Mouse (Mus musculus) small intestine, adult 2 months (tissue): Measurements from ENCODE around the gene N4bp3. TPM values are rescaled to one million over a fixed set of nuclear protein-coding genes. Genes with fewer than 3 reads are reported as not detected.

ENCODE experiments used
- H3K27ac ChIP-seq: fragments of 200-500 bp; 2 replicates; pipeline ENCODE4 v1.5.1; 2012; ENCODE audit warnings: low read depth, low read length, control low read depth, inconsistent platforms; ENCODE audit not compliant: insufficient read depth
- H3K27me3 ChIP-seq: fragments of 200-500 bp; 2 replicates; pipeline ENCODE4 v1.6.1; 2012; ENCODE audit warnings: mild to moderate bottlenecking, moderate library complexity, low read length, inconsistent platforms; ENCODE audit not compliant: control insufficient read depth, insufficient read depth
- H3K36me3 ChIP-seq: fragments of 200-500 bp; 2 replicates; pipeline ENCODE4 v1.6.1; 2012; ENCODE audit warnings: mild to moderate bottlenecking, low read length, control low read depth, inconsistent platforms; ENCODE audit not compliant: control insufficient read depth, insufficient read depth
- H3K4me1 ChIP-seq: fragments of 200-500 bp; 2 replicates; pipeline ENCODE4 v1.6.1; 2012; ENCODE audit warnings: low read length, inconsistent platforms, mixed read lengths; ENCODE audit not compliant: control insufficient read depth, insufficient read depth, insufficient read length
- H3K4me3 ChIP-seq: fragments of 200-500 bp; 2 replicates; pipeline ENCODE4 v1.5.1; 2012; ENCODE audit warnings: low read depth, mild to moderate bottlenecking, control low read depth, inconsistent platforms, low read length, moderate library complexity
- CTCF ChIP-seq: fragments of 200-500 bp; IDR thresholded peaks from 2 replicates; pipeline ENCODE4 v1.5.1; 2012; ENCODE audit warnings: low read depth, mild to moderate bottlenecking, control low read depth, inconsistent platforms, low read length, moderate library complexity, mixed read lengths; ENCODE audit not compliant: insufficient replicate concordance, insufficient read length; ENCODE audit errors: extremely low read depth
- POLR2A ChIP-seq: fragments of 200-500 bp; IDR thresholded peaks from 2 replicates; pipeline ENCODE4 v1.6.1; 2012; ENCODE audit warnings: low read depth, mild to moderate bottlenecking, control low read depth, inconsistent platforms, low read length, moderate library complexity
- WGBS: fragments of 180-500 bp; shearing (Covaris S2); methylation state at CpG from one replicate; pipeline ENCODE4 v1.1.7; 2018; 5-methylcytosine and 5-hydroxymethylcytosine counted together
- polyA plus RNA-seq: library from polyadenylated mRNA; depleted of rRNA; stranded (reverse); fragments of >200 nt; gene quantifications from 2 replicates; pipeline ENCODE4 v1.2.3, GENCODE M21; 2012

The N4bp3 gene
- polyA plus RNA-seq, 1 experiment: 5.0 TPM

DNA sequence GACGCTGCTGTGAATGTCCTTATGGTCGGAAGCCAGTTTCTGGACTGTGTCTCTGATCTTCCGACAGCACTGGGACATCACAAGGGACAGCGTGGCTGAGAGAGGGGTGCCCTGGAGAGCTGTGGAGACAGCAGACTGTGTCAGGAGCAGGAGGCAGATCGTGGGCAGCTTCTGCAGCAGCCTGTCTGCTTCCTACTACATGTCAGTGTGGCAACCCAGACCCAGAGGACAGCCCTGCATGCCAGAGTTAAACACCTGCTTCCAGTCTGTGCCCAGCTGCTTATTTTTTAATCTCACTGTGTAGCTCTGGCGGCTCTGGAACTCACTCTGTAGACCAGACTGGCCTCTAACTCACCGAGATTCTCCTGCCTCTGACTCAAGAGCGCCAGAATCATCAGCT is 22.7 kb downstream of the N4bp3 start:
- 89% methylated on average over 8 of the region's 8 CpGs for WGBS
- H3K27ac ChIP-seq: no peak overlapping the region
- no peak overlapping the region for H3K4me3 ChIP-seq
- H3K27me3 ChIP-seq: no peaks in the 10 kb centered on the region
- H3K4me1 ChIP-seq: 0 out of 2 replicates have a peak, but pooled peaks cover 2% of the 10 kb centered on the region
- H3K36me3 ChIP-seq: peaks cover 54% of the 10 kb centered on the region
- no peak for TF ChIP-seq POLR2A
- no peak for TF ChIP-seq CTCF

- Histone ChIP-seq H3K4me3 (no peak overlapping the region), H3K27me3 (no peaks in the 10 kb centered on the region), H3K4me1 (no peaks in the 10 kb centered on the region), H3K27ac (no peak overlapping the region), H3K36me3 (peaks cover 57% of the 10 kb centered on the region)
- 89% methylated on average over 9 of the region's 9 CpGs for WGBS
- TF ChIP-seq CTCF: no peak
Measured at GRCm38 (mm10) chr11:51627425-51627824, 23.2 kb downstream of the N4bp3 start.

DNA sequence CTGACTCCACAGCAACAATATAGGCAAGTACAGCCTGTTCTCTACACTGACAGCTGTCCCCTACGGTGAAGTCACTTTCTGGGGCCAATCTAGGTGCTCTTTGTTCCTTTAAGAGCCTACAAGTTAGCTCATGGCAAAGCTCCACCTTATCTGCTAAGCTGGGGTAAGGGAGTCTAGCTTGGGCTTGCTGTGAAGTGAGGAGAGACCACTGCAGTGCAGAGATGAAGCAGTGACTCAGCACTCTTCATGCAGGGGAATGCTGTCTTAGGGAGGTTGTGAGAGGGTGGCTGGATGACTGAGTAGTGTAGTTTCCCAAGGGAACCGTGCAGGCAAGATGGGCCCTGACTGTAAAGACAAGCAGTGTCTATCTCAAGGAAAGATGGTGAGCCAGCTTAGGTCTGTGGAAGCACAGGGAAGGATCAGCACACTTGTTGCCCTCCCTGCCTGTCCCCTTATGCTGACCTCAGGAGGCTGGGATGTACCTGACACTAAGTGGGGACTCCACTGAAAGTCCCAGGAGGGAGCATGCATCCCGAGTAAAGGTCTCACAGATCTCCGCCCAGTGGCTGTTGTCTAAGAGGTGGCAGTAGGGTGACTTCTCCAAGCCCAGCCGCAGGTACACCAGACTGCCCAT is 25.3 kb downstream of the N4bp3 start:
- Histone ChIP-seq H3K4me3 (no peak overlapping the region), H3K36me3 (peaks cover 60% of the 10 kb centered on the region), H3K27ac (no peak overlapping the region), H3K4me1 (0 out of 2 replicates have a peak, but pooled peaks cover 3% of the 10 kb centered on the region), H3K27me3 (no peaks in the 10 kb centered on the region)
- TF ChIP-seq POLR2A (no peak), CTCF (no peak)
- 69% methylated on average over 5 of the region's 5 CpGs for WGBS

GRCm38 (mm10) chr11:51622971-51623491 is 27.6 kb downstream of the N4bp3 start:
- no peak for TF ChIP-seq POLR2A
- TF ChIP-seq CTCF: no peak
- H3K4me1 ChIP-seq: peaks cover 5% of the 10 kb centered on the region; the same call in 1 of the 2 replicates
- WGBS: 72% methylated on average over 7 of the region's 7 CpGs
- peaks cover 53% of the 10 kb centered on the region for H3K36me3 ChIP-seq
- no peaks in the 10 kb centered on the region for H3K27me3 ChIP-seq
- H3K27ac ChIP-seq: no peak overlapping the region
- H3K4me3 ChIP-seq: no peak overlapping the region

DNA sequence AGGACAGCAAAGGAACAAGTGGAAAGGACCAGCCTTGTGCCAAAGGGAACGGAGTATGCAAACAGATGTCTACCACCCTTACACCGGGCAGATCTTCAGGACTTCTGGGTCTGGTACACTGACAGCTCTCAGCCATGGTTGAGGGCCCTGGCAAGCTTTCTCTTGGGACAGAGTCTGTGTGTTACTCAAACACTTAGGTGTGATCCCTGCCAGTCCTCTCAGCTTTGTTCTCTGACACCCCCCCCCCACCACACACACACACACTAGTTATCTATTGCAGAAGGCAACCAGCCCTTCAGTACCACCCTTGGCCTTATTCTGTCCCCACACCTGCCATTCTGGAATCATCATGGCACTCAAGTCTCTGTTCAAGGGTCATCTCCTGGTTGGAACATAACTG is 28.9 kb downstream of the N4bp3 start:
- Histone ChIP-seq H3K36me3 (peaks cover 40% of the 10 kb centered on the region), H3K4me3 (no peak overlapping the region), H3K4me1 (peaks cover 5% of the 10 kb centered on the region; the same call in 1 of the 2 replicates), H3K27ac (no peak overlapping the region), H3K27me3 (no peaks in the 10 kb centered on the region)
- TF ChIP-seq CTCF: no peak
- no peak for TF ChIP-seq POLR2A
- WGBS: 83% methylated on average over 2 of the region's 2 CpGs

DNA sequence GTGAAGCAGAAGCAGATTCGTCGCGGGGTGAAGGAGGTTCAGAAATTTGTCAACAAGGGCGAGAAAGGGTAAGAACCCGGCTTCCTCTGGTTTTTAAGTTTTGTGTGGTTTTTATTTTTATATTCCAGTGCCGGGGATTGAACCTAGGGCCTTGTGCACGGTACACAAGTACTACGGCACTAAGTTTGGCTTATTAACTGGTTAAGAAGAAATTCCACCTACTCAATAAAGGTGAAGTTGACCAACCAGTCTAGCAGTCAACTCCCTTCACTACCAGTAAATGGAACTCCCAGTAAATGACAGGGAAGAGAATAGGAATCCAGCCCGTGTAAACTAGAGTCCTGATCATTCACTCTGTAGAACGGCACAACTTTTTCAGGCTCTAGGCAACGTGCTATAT is 30.6 kb downstream of the N4bp3 start:
- Histone ChIP-seq H3K4me1 (peaks cover 7% of the 10 kb centered on the region; the same call in 1 of the 2 replicates), H3K27me3 (no peaks in the 10 kb centered on the region), H3K36me3 (peaks cover 28% of the 10 kb centered on the region), H3K4me3 (peak overlapping the region; percentile 77), H3K27ac (no peak overlapping the region)
- TF ChIP-seq CTCF (no peak), POLR2A (no peak)
- under 1% methylated on average over 11 of the region's 11 CpGs for WGBS

DNA sequence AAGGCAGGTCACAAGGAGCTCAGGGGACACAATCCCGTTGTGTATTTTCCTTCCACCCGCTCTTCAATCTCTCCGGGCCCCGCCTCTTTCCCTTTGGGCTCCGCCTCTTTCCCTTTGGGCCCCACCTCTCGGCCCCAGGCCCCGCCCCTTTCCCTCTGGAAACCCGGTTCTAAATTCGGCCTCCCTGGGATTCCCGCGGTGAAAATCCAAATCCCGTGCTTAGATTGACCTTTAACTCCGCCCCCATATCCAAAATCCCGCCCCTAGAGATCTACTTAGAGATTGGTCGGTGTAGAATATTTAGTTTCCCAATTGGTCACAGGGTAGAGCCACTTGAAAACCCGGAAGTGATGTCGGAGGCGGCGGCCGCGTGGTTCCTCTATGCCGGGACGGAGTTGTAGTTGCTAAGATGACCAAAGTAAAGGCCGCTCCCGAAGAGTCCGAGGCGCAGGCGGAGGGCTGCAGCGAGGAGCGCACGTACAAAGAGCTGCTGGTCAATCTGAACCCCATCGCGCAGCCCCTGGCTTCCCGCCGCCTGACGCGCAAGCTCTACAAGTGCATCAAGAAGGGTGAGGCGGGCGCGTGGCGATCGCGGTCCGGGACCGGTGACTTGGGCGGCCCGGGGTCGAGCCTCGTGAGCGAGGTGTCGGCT is 31.1 kb downstream of the N4bp3 start, which contains the start of gene Nhp2:
TSS of gene Nhp2 (plus strand) at position 327 of the 652 bp plus-strand sequence.
- H3K4me1 ChIP-seq: peaks cover 12% of the 10 kb centered on the region
- H3K27ac ChIP-seq: peak within 1 kb of the TSS; percentile 40
- TF ChIP-seq POLR2A (no peak; the same call in 1 of the 2 replicates), CTCF (no peak)
- H3K36me3 ChIP-seq: peaks cover 22% of the 10 kb centered on the region
- no peaks in the 10 kb centered on the region for H3K27me3 ChIP-seq
- WGBS: under 1% methylated on average over 51 of the region's 51 CpGs
- H3K4me3 ChIP-seq: peak within 1 kb of the TSS; percentile 77
